Mouse (Mus musculus): Measurements from ENCODE around the gene Tln2.

Gene Tln2

DNA sequence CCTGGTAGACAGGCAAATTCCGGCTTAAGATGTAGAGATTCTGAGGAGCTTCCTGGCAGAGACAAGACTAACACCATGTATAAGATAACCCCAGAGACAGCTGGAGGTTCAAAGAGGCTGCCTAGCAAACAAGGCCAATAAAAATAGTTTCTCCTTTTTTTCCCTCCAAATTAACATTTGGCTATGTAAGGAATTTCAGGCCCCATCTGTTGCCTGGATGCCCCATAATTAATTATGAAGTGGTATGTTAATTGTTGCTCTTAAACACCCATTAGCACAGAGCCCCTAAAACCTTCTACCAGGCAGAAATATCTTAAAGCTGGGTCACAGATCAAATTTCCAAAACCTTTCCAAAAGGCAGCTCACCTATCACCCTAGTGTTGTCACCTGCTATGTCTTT lies 77.7 kb downstream of the Tln2 start:
- DNase-seq (ENCODE audit: low spot score in 2 of 2), result no peak

GRCm38 (mm10) chr9:67477445-67477844 lies 82.1 kb downstream of the Tln2 start:
- DNase-seq (ENCODE audit: low spot score in 2 of 2), result no peak

GRCm38 (mm10) chr9:67476184-67476583 lies 83.3 kb downstream of the Tln2 start:
- no peak for DNase-seq (ENCODE audit: low spot score in 2 of 2)

DNA sequence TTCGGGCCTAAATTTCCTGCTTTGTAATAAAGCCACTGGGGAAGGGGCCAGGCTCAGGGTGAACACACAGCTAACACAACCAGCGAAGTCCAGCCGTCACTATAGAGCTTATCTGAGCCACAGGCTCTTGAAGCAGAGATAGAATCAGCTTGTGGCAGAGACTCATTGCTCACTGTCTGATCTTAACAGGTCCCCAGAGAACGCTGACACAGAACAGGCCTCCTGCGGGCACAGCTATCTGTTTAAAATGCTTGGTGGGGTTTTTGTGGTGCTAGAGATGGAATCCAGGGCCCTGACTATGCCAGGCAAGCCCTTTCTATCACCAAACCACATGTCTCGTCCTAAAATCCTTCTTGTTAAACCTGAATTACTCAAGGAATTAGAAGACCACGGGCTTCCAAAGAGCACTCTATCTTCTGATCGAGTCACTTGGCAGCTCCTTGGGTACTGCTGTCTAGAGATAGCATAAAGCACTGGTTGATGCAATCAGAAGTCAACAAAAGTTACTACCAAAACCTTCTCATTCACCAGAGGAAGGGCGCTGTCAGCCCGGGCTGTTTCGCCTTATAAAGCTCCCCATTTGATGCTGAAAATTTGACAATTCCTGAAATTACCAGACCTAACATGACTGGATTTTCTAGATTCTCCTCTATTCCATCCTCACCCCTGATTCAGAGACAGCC lies 95.9 kb downstream of the Tln2 start:
- DNase-seq (ENCODE audit: low spot score in 2 of 2), result no peak

DNA sequence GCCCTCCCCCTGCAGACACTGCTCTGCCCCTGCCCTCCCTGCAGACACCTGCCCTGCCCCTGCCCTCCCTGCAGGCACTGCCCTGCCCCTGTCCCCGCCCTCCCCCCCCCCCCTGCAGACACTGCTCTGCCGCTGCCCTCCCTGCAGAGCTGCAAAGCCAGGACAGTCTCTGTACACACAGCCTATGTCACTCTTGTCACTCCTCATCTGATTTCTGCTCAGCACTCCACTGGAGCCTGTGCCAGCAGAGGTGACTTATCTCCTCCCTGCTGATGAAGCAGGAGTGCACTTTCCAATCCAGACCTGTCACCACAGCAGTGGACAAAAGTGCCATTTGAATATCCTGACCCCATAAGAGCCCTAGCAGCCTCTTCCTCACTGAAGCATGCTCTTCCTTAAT lies 118.0 kb downstream of the Tln2 start:
- no peak for DNase-seq (ENCODE audit: low spot score in 2 of 2)

DNA sequence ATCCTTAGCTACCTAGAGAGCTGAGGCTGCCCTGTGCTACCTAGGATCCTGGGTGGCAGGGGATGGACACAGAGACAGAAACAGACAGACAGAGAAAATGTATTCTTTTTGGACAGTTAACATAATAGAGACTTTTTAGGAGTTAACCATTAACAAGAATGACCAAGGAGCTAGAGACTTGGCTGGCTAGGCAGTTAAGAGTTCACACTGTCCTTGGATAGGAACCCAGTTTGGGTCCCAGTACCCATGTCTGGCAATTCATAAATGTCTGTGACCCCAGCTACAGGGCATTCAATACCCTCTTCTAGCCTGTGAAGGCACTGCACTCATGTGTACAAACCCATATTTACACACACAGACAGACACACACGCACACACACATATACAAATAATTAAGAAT lies 122.0 kb downstream of the Tln2 start:
- no peak for DNase-seq (ENCODE audit: low spot score in 2 of 2)

DNA sequence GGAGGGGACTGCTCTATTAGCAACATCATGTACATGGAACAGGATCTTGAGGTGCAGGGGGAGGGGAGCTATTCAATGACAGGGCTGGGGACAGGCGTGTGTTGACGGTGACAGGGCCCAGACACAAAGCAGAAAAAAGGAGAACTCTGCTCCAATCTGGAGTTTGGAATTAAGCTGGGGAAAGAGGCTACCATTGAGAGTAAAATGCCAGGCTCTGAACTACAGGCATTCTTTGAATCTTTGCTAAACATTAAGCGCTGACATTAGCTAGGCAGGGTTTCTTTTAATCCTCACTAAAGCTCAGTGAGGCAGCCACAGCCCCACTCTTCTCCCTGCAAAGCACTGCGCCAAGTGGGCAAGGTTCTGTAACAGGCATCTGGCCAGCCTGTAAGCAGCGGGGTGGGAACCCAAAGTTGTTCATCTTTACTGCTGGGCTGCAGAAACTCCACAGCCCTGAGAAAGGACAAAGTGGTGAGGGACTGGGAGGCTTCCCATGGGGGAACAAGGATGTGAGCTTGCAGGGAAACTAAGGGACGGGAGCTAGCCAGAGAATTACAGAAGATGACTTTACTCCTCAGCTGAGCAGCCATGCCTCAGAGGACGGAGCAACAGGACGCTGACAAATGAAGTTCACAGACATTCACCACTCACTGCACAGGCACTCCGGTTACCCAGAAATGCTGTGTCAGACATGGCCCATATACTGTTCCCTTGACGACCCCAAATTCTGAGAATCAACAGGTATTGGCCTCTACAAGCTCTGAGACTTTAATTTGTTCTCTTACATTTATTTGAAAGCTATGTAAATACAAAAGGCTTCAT lies 124.0 kb downstream of the Tln2 start:
- no peak for DNase-seq (ENCODE audit: low spot score in 2 of 2)

DNA sequence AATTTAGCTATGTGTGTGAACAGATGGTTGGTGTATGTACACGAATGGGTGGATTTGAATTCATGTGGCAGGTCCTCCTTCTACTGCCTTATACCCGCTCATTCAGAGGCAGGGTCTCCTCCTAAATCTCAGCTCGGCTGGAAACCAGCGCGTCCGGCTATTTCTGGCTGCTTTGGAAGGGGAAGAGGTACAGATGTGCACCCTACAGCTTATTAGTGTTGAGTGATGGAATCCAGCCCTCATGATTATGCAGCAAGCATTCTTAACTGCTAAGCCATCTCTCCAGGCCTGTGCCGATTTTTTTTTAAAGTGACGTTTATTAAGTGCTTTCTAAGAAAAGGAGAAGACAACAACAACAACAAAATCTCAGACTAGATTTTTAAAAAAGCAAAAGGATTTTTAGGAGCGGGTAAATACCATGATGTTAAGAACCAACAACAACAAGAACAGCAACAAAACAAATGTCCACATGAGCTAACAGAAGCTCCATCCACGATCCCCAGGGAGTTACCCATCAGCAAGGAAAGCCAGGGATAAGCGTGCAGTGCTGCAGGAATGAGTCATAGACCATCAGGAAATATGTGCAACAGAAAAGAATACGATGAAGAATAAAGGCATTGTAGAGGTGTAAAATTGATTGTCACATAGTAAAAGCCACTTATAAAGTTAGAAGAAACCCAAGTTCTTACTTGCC lies 130.2 kb downstream of the Tln2 start:
- DNase-seq (ENCODE audit: low spot score in 2 of 2), result no peak

DNA sequence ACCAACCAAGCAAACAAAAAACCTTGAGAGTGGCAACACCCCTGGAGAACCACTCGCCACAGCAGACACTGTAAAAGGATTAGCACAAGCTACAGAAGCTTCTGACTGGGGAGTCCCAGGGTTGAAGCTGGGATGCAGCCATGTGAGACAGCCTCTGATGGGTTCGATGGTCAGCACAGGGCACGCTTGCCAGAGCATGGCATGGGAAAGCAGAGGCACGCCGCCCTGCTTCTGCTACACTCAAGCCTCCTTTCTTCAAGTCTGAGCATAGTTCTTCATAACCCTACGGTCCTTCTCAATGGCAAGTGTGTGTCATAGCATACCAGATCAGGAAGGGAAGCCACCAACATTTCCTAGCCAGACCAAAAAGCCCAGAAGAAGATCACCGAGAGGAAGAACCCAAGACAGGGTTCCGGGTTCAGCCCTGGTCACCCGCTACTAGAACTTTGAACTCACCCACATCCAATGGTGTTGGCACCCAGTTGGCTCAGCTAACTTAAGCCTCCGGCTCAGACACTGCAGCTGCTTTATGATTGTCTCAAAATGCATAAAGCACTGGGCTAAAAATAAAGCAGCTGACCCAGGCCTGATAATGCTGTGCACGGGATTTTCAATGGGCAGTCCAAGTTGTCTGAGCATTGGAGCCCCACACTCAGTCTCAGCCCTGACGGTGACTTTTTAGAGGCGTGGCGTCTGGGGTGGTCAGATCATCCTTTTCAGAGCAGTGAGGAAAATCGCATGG lies 131.0 kb downstream of the Tln2 start:
- no peak for DNase-seq (ENCODE audit: low spot score in 2 of 2)

GRCm38 (mm10) chr9:67426304-67426703 lies 133.2 kb downstream of the Tln2 start:
- DNase-seq (ENCODE audit: low spot score in 2 of 2), result no peak

GRCm38 (mm10) chr9:67424110-67424509 lies 135.4 kb downstream of the Tln2 start:
- DNase-seq (ENCODE audit: low spot score in 2 of 2), result no peak

- no peak for DNase-seq (ENCODE audit: low spot score in 2 of 2)
Observed at GRCm38 (mm10) chr9:67418092-67418491, 141.4 kb downstream of the Tln2 start.

DNA sequence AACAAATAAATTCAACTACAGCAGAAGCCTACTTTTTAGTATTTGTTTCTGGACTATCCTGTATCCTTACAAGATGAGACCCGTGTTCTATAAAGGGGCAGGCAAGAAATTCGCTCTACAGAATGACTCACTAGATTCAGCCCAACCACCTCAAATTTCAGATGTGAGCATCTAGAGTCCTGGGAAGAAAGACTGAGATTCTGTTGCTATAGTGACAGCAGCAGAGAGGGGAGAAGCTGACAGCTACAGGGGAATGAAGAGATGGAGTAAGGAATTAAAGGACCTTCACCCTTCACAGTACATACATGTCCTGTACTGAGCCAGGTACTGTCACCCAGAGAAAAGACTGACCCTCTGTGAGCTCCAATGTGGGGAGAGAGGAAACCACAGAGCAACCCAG lies 148.8 kb downstream of the Tln2 start:
- DNase-seq (ENCODE audit: low spot score in 2 of 2), result no peak

DNA sequence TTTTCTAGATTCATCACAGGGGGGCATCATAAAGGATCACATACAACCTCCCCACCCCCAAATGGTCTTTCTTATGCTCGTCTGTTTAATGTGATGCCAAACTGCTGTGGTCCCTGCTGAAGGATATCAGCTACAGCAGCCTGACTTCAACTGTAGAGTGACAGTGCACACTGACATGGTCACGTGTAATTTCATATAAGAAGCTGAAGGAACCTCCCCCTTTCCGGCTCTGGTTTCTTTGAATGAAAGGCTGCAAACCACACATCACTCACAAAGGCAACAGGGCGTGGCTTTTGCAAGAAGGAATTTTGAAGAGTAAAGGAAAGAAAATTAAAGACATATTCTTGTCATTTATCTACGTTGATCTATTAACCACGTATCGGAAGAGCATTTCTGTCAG lies 154.8 kb downstream of the Tln2 start:
- no peak for DNase-seq (ENCODE audit: low spot score in 2 of 2)

GRCm38 (mm10) chr9:67399563-67399962 lies 159.9 kb downstream of the Tln2 start:
- DNase-seq (ENCODE audit: low spot score in 2 of 2), result peak in 1 of 2 experiments; percentile 20

GRCm38 (mm10) chr9:67397756-67398155 lies 161.7 kb downstream of the Tln2 start:
- DNase-seq (ENCODE audit: low spot score in 2 of 2), result no peak

GRCm38 (mm10) chr9:67396446-67396845 lies 163.1 kb downstream of the Tln2 start:
- no peak for DNase-seq (ENCODE audit: low spot score in 2 of 2)

DNA sequence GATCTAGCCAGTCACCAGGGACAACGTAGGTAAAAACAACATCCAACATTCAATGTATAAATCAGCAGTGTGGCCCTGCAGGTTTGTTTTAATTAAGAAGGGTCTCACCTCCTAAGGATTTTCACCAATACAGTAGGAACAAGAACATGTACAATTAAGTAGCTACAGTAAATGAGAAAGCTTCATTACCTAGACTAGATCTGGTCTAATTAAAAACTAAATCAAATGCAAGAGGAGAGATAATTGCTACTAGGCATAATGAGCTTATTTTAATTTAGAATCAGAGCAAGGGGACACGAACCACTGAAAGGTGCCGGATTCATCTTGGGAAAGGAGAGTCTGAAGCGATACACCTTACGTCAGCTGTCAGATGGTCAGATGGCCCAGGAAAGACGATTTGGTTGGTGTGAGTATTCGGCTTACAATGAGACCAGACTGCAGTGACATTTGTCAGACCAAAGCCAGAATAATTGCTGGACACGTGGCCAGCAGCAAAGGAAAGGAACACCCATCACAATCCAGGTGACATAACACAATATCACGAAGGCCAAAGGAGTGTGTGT lies 175.4 kb downstream of the Tln2 start:
- DNase-seq (ENCODE audit: low spot score in 2 of 2), result no peak

DNA sequence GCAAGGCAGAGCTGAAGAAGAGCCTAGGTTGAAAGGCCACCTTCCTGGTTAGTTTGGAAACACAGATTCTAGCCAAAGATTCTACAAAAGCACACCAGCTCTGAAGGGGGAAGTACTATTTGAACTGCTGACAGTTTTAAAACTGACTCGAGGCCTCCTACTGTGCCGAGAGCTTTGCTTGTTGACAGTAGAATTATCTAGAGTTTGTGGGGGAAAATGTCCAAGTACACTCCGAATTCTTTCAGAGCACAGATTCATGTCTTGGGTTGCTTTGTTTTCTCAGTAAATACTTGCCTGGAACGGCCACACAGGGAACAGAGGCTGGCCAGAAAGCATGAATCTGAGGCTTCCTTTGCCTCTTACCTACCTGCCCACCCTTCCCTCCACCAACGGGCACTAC lies 179.4 kb downstream of the Tln2 start:
- DNase-seq (ENCODE audit: low spot score in 2 of 2), result no peak

DNA sequence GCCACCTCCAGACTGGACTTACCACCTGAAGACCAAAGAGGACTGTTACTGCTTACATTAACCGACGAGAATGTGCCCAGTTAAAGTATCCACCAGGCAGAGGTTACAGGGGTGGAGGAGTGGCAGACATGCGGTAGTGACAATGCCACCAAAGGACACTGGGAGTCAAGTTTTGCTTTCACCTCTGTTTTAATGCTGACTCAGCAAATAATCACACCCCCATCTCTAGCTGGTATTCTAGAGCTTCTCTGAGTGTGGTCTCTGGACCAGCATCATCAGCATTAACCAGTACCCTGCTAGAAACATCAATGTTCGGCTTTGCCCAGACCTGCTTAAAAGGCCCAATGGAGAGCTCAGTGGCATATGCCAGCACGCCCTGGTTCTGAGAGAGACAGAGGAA lies 180.7 kb downstream of the Tln2 start:
- no peak for DNase-seq (ENCODE audit: low spot score in 2 of 2)

- no peak for DNase-seq (ENCODE audit: low spot score in 2 of 2)
Observed at GRCm38 (mm10) chr9:67368078-67368477, 191.4 kb downstream of the Tln2 start.

DNA sequence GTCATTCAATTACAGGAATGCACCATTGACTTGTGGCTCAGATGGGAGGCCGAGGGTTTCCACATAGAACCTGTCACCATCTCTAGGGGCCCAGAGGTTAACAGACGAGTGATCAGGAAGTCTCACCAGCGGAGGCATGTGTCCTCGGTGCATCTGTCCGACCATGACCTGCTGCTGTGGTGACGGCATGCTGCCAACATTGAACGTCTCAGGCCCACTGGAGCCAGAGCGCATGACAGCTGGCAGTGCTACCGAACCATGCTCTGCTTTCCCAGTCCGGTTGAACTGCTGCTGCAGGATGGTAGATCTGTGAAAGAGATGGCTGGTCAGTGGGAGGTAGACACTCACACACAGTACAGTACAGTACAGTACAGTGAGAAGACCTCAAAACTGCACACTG lies 197.0 kb downstream of the Tln2 start:
- DNase-seq (ENCODE audit: low spot score in 2 of 2), result no peak
